Mouse (Mus musculus) embryonic fibroblast, embryonic 13.5 days (primary cell): ENCODE results near the gene Tac2. TPM values are rescaled to one million over a fixed set of nuclear protein-coding genes. Genes with fewer than 3 reads are reported as not detected.

Experiments used
- H3K27ac ChIP-seq: 2 replicates; pipeline ENCODE4 v1.5.1; 2012; ENCODE audit warnings: low read length, control low read depth, inconsistent platforms; ENCODE audit not compliant: insufficient read depth
- H3K4me1 ChIP-seq: 2 replicates; pipeline ENCODE4 v1.6.1; 2011; ENCODE audit warnings: low read length; ENCODE audit not compliant: control insufficient read depth, insufficient read depth
- H3K4me3 ChIP-seq: 2 replicates; pipeline ENCODE4 v1.5.1; 2011; ENCODE audit warnings: mild to moderate bottlenecking, control low read depth, low read length; ENCODE audit not compliant: insufficient read depth
- CTCF ChIP-seq: IDR thresholded peaks from 2 replicates; pipeline ENCODE4 v1.5.1; 2011; ENCODE audit warnings: mild to moderate bottlenecking, control low read depth, low read length, moderate library complexity, borderline replicate concordance; ENCODE audit not compliant: insufficient read depth
- POLR2A ChIP-seq: IDR thresholded peaks from 2 replicates; pipeline ENCODE4 v1.6.1; 2011; ENCODE audit warnings: low read depth, mild to moderate bottlenecking, control low read depth, low read length, moderate library complexity
- polyA plus RNA-seq: library from polyadenylated mRNA; stranded (reverse); fragments of >200 nt; gene quantifications from 2 replicates; pipeline ENCODE4 v1.2.4, GENCODE M21; 2011; ENCODE audit warnings: low read depth; ENCODE audit not compliant: missing spikeins, insufficient read length

Gene Tac2
- polyA plus RNA-seq, 1 experiment: not detected

- Histone ChIP-seq H3K4me1 (no peaks in the 10 kb centered on the region), H3K27ac (no peak overlapping the region), H3K4me3 (no peak overlapping the region)
- TF ChIP-seq POLR2A (no peak), CTCF (no peak)
Measured at GRCm38 (mm10) chr10:127695775-127696174, 28.5 kb upstream of the Tac2 start.

GRCm38 (mm10) chr10:127698966-127699365 lies 25.3 kb upstream of the Tac2 start:
- Histone ChIP-seq H3K27ac (no peak overlapping the region), H3K4me1 (no peaks in the 10 kb centered on the region), H3K4me3 (no peak overlapping the region)
- TF ChIP-seq POLR2A (no peak), CTCF (no peak)

GRCm38 (mm10) chr10:127703299-127703698 lies 21.0 kb upstream of the Tac2 start:
- Histone ChIP-seq H3K4me3 (no peak overlapping the region), H3K4me1 (no peaks in the 10 kb centered on the region), H3K27ac (no peak overlapping the region)
- TF ChIP-seq POLR2A (no peak), CTCF (no peak)

GRCm38 (mm10) chr10:127704293-127704692 lies 20.0 kb upstream of the Tac2 start:
- H3K27ac ChIP-seq: no peak overlapping the region
- TF ChIP-seq POLR2A (no peak), CTCF (no peak)
- H3K4me1 ChIP-seq: no peaks in the 10 kb centered on the region
- H3K4me3 ChIP-seq: no peak overlapping the region

- no peak within 1 kb of the TSS for H3K4me3 ChIP-seq
- TF ChIP-seq POLR2A: no peak
- TF ChIP-seq CTCF: no peak
- H3K4me1 ChIP-seq: no peaks in the 10 kb centered on the region
- H3K27ac ChIP-seq: no peak within 1 kb of the TSS
Measured at GRCm38 (mm10) chr10:127704766-127705220, 19.5 kb upstream of the Tac2 start, which contains the start of gene Myo1a. TSS of gene Myo1a (plus strand) at chr10:127705170.

- Histone ChIP-seq H3K4me3 (no peak overlapping the region), H3K27ac (no peak overlapping the region), H3K4me1 (no peaks in the 10 kb centered on the region)
- TF ChIP-seq POLR2A: no peak
- no peak for TF ChIP-seq CTCF
Measured at GRCm38 (mm10) chr10:127705783-127706182, 18.5 kb upstream of the Tac2 start.

GRCm38 (mm10) chr10:127707721-127708120 lies 16.6 kb upstream of the Tac2 start:
- no peaks in the 10 kb centered on the region for H3K4me1 ChIP-seq
- H3K27ac ChIP-seq: no peak overlapping the region
- no peak for TF ChIP-seq POLR2A
- H3K4me3 ChIP-seq: no peak overlapping the region

- TF ChIP-seq CTCF: no peak
- TF ChIP-seq POLR2A: no peak
- H3K27ac ChIP-seq: no peak overlapping the region
- no peaks in the 10 kb centered on the region for H3K4me1 ChIP-seq
- H3K4me3 ChIP-seq: no peak overlapping the region
Measured at GRCm38 (mm10) chr10:127708850-127709370, 15.4 kb upstream of the Tac2 start.

GRCm38 (mm10) chr10:127710331-127710730 lies 13.9 kb upstream of the Tac2 start:
- no peak for TF ChIP-seq CTCF
- TF ChIP-seq POLR2A: no peak
- Histone ChIP-seq H3K4me1 (no peaks in the 10 kb centered on the region), H3K4me3 (no peak overlapping the region)

GRCm38 (mm10) chr10:127712736-127713135 lies 11.5 kb upstream of the Tac2 start:
- Histone ChIP-seq H3K27ac (no peak overlapping the region), H3K4me3 (no peak overlapping the region), H3K4me1 (no peaks in the 10 kb centered on the region)
- TF ChIP-seq CTCF (no peak), POLR2A (no peak)

More at GRCm38 (mm10) chr10:127710331-127710730, 13.9 kb upstream of the Tac2 start:
- H3K27ac ChIP-seq: no peak overlapping the region

- H3K27ac ChIP-seq: no peak overlapping the region
- no peak overlapping the region for H3K4me3 ChIP-seq
- TF ChIP-seq CTCF (no peak), POLR2A (no peak)
- H3K4me1 ChIP-seq: no peaks in the 10 kb centered on the region
Measured at GRCm38 (mm10) chr10:127721671-127722418, 2.4 kb upstream of the Tac2 start.
